Mouse (Mus musculus): ENCODE results near the gene Apoc1. TPM values are rescaled to one million over a fixed set of nuclear protein-coding genes. Genes with fewer than 3 reads are reported as not detected.
A peak's percentile ranks its signal among the peaks of the same experiment; 100 is the strongest.

Apoc1 gene
- polyA plus RNA-seq, 1 experiment from 2014 or later = 8.8 TPM

DNA sequence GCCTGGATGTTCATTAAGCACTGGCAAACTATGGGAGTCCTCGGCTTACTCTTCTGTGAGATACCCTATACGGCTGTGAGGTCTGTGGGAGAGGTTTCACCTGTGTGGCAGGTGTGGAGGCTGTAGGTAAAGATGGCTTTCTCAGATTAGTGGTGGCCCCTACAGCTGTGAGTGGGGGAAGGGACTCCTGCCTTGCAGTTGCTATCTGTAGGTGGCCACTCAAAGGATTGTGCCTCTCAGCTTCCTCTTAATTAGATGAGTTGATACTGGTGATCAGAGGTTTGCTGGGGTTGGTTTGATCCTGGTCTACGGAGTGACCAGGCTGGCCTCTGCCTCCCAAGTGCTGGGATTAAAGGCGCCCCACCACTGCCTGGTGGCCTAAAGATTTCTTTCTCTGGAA lies 12.0 kb upstream of the Apoc1 start:
- Histone ChIP-seq H3K9ac (no peak overlapping the region), H3K4me1 (peaks cover 26% of the 10 kb centered on the region), H3K4me3 (no peak overlapping the region), H3K9me3 (no peaks in the 10 kb centered on the region), H3K36me3 (peaks cover 78% of the 10 kb centered on the region), H3K27me3 (replicated peaks) (no peaks in the 10 kb centered on the region), H3K27ac (replicated peaks) (no peak overlapping the region), H3K4me2 (no peak overlapping the region)
- 83% methylated on average over 4 of the region's 4 CpGs for WGBS
- ATAC-seq (ENCODE audit: extremely low read depth, insufficient number of reproducible peaks, low FRiP score, low TSS enrichment) = no peak

DNA sequence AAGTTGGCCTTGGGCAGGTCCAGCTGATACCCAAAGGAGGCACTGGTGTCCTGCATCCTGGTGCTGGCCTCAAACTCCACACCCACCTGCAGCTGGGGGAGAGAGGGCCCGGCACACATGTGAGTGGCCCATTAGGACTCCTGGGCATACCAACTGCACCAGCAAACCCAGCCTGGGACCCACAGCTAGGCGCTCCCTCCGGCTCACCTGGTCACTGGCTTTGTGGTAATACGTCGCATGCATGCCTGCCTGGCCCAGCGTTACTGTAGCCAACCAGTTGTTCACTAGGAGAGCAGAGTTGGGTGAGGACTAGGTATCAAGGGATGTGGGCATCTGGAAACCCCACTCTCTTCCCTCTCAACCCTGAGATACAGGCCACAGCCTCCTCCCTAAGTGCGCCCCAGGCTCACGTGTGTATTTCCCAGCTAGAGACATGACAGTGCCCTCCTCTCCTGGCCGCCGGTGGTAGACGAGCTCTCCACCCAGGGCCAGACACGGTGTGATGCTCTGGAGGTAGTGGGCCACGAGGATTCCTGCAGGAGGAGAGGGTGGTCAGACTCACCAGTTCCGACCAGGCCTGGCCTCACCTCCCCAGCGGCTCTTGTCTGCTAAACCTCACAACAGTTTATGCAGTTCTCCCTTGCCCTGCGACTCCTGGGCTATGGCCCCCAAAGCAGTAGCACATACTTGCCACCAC lies 10.5 kb upstream of the Apoc1 start:
- no peaks in the 10 kb centered on the region for H3K9me3 ChIP-seq
- peaks cover 64% of the 10 kb centered on the region for H3K36me3 ChIP-seq
- no peak overlapping the region for H3K27ac ChIP-seq (replicated peaks)
- H3K4me1 ChIP-seq = peaks cover 41% of the 10 kb centered on the region
- H3K9ac ChIP-seq = peak overlapping the region; percentile 7; the same call in 1 of the 2 replicates
- no peak overlapping the region for H3K4me2 ChIP-seq
- WGBS = 86% methylated on average over 16 of the region's 16 CpGs
- H3K27me3 ChIP-seq (replicated peaks) = no peaks in the 10 kb centered on the region
- no peak overlapping the region for H3K4me3 ChIP-seq
- no peak for ATAC-seq (ENCODE audit: extremely low read depth, insufficient number of reproducible peaks, low FRiP score, low TSS enrichment)

DNA sequence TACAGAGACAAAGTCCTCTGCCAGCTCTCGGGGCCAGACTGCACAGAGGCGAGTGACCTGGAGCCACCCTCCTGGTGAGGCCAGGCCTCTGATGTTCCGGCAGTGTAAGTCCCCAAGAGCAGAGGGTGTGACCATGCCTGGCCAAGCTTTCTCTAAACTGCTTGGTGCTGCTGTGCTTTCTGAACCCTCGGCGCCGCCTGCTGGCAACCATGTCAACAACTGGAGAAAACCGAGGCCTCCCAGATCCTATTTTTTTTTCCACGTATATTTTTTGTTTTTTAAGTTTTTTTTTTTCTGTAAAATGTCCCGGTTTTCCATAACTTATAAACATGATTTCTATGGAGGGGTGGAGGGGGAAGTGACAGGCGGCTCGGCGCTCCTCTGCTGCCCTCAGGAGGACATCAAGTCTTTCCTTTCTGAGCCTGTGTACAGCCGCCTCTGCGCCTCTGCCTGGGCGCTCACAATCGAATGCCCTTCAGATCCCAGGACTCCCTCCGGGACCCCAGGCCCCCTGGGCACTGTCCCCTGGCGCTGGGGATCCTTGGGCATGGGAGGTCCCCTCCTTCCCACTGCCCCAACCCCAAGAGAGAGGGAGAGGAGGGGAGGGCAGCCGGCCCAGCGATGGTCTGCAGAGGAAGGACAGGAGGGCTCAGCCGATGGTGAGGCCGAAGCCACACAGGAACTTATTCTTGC lies 8.8 kb upstream of the Apoc1 start:
- Histone ChIP-seq H3K36me3 (peaks cover 59% of the 10 kb centered on the region), H3K9ac (peak overlapping the region; percentile 68), H3K4me1 (peaks cover 49% of the 10 kb centered on the region), H3K4me3 (no peak overlapping the region), H3K27me3 (replicated peaks) (no peaks in the 10 kb centered on the region), H3K9me3 (no peaks in the 10 kb centered on the region), H3K4me2 (peak overlapping the region; percentile 35), H3K27ac (replicated peaks) (peak overlapping the region; percentile 69)
- WGBS = 27% methylated on average over 22 of the region's 22 CpGs
- no peak; the same call in 1 of the 2 replicates for ATAC-seq (ENCODE audit: extremely low read depth, insufficient number of reproducible peaks, low FRiP score, low TSS enrichment)

DNA sequence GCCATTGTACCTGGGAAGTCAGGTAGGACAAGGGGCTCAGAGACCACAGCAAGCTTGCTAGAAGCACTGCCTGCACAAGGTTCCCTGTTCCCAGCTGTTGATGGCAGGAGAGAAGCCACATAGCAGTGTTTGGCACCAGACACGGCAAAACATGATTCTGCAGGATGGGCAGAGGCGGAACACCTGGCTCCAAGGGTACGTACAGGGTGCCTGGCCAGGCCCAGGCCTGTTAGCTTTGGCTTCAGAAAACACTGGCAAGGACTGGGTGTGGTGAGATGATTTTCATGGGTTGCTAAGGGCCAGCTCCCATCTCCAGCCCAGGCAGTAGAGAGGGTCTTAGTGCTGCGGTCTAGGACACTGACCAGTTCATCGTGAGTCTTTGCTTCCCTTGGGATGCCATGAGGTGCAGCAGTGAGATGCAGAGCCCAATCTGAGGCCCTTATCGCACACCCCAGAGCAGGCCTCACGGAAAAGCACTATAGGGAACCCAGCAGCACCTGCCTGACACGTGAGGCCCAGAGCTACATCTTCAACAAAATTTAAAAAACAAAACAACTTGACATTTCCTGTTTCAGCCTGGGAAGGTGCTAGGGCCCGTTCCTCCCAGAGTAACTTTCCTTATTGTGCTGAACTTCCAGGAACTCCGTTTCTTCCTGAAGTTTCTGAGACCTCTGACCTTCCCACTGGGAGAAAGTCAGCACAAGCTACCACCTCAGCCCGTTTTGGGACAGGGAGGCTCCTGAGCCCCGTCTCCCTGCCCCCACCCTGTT lies 8.0 kb upstream of the Apoc1 start:
- Histone ChIP-seq H3K4me1 (peaks cover 54% of the 10 kb centered on the region), H3K4me2 (peak overlapping the region; percentile 35), H3K27ac (replicated peaks) (peak overlapping the region; percentile 69), H3K9ac (peak overlapping the region; percentile 68; the same call in 1 of the 2 replicates), H3K4me3 (no peak overlapping the region), H3K27me3 (replicated peaks) (no peaks in the 10 kb centered on the region), H3K9me3 (no peaks in the 10 kb centered on the region), H3K36me3 (peaks cover 59% of the 10 kb centered on the region)
- ATAC-seq (ENCODE audit: extremely low read depth, insufficient number of reproducible peaks, low FRiP score, low TSS enrichment) = no peak; the same call in 1 of the 2 replicates
- WGBS = 49% methylated on average over 12 of the region's 12 CpGs

DNA sequence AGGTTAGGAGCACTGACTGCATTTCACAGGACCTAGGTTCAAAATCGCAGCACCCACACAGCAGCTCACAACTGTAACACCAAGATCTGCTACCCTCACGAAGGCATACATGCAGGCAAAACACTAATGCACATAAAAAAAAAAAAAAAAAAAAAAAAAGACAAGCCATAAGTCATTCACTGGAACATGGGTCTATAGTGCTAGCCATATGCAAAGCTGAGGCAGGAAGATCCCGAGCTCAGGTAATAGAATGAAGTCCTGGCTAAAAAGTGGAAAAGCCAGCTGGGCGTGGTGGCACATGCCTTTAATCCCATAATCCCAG lies 7.3 kb upstream of the Apoc1 start:
- peak overlapping the region; percentile 69 for H3K27ac ChIP-seq (replicated peaks)
- H3K4me2 ChIP-seq = 0 out of 2 replicates have a peak overlapping the region, but pooled peaks have one; percentile 75
- no peak overlapping the region for H3K4me3 ChIP-seq
- 72% methylated on average over 4 of the region's 4 CpGs for WGBS
- no peaks in the 10 kb centered on the region for H3K9me3 ChIP-seq
- H3K36me3 ChIP-seq = peaks cover 52% of the 10 kb centered on the region
- H3K9ac ChIP-seq = peak overlapping the region; percentile 80
- H3K4me1 ChIP-seq = peaks cover 59% of the 10 kb centered on the region
- ATAC-seq (ENCODE audit: extremely low read depth, insufficient number of reproducible peaks, low FRiP score, low TSS enrichment) = no peak
- H3K27me3 ChIP-seq (replicated peaks) = no peaks in the 10 kb centered on the region

DNA sequence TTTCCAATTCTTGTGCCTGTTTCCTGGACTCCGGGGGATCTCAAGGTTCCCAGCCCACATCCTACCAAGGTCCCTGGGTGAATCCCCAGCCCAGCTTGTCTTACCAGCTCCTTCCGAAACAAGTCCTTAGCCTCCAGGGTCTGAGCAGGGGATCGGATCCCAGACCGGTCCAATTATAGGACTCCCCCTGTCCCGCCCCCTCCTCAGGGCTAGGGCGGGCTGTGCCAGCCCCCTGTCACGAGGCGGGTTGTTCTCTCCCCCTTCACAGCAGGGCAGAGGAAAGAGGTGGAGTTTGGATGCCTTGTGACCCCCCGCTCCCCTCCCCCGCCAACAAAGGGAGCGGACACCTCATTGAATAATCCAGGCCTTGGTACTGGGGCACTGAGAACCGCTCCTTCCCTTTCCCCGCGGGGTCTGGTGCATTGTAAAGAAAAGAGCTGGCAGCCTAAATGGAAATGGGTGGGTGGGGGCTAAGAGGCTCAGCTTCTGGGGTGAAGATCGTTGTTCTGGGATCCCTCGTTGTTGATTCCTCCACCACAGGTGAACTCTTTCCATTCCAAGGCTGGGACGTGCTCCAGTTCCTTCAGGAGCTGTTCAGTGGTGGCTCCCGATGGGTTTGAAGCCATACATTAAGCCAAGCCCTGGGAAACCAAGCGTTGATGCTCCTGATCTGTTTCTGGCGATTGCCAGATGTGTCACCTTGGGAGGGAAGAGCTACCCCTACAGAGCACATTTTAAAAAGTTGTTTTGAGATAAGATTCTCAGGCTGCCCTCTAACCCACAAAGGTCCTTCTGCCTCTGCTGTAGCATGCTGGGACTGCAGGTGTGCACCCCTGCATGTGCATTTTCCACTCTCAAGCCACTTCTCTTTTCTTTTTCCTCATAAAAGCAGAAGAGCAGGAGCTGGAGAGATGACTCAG lies 6.7 kb upstream of the Apoc1 start, which contains the start of gene Apoe:
Gene Apoe (minus strand): TSS at position 282 of the 920 bp plus-strand sequence.
- Histone ChIP-seq H3K4me3 (peak within 1 kb of the TSS; percentile 55), H3K4me1 (peaks cover 62% of the 10 kb centered on the region), H3K36me3 (peaks cover 45% of the 10 kb centered on the region), H3K9ac (peak within 1 kb of the TSS; percentile 80), H3K27ac (replicated peaks) (peak within 1 kb of the TSS; percentile 69), H3K4me2 (peak within 1 kb of the TSS; percentile 75), H3K27me3 (replicated peaks) (no peaks in the 10 kb centered on the region), H3K9me3 (no peaks in the 10 kb centered on the region)
- WGBS = 2% methylated on average over 20 of the region's 20 CpGs
- peak; percentile 45; the same call in 1 of the 2 replicates for ATAC-seq (ENCODE audit: extremely low read depth, insufficient number of reproducible peaks, low FRiP score, low TSS enrichment)

DNA sequence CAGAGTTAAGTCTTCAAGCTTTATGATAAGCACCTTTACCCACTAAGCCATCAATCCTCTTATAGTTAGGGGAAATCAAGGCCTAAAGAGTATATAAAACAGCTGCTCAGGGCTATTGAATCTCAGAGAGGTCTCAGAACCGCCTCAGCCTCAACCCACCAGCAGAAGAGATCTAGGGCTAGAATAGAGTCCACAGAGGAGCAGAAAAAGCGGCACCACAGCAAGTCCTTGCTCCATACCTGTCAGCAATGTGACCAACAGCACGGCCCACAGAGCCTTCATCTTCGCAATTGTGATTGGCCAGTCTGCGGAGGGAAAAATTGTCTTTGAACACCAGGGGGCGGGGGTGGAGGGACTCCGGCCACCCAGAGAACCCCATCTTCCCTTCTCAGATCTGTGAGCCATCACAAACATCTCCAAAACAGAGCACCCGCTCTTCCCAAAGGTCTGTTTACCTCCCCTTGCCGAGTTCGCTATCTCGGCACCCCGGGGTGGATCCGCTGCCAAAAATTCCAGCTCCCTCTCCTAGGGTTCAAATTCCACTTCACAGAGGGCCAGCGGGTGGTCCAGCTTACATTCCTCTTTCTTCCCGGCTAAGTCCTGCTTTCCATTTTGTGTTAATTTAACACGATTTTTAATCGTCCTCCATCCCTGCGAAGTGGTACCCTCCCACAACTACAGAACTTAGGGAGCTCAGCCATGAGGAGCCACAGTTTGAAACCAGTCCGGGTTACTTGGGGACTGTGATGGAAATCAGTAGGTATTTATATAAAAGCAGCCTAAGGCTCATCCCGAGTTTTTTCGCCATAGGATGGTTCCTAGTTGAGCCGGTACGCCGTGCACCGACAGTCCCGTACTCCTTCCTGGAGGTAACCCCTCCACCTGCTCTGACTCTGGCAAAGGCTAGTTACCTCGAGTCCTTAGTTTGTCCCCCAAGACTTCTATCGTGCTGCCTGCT lies 5.8 kb upstream of the Apoc1 start:
- 2% methylated on average over 28 of the region's 28 CpGs for WGBS
- H3K27ac ChIP-seq (replicated peaks) = peak overlapping the region; percentile 69
- H3K4me2 ChIP-seq = peak overlapping the region; percentile 75
- peak overlapping the region; percentile 80 for H3K9ac ChIP-seq
- peak overlapping the region; percentile 55 for H3K4me3 ChIP-seq
- H3K4me1 ChIP-seq = peaks cover 71% of the 10 kb centered on the region
- ATAC-seq (ENCODE audit: extremely low read depth, insufficient number of reproducible peaks, low FRiP score, low TSS enrichment) = no peak
- peaks cover 36% of the 10 kb centered on the region for H3K36me3 ChIP-seq
- no peaks in the 10 kb centered on the region for H3K9me3 ChIP-seq
- no peaks in the 10 kb centered on the region for H3K27me3 ChIP-seq (replicated peaks)

DNA sequence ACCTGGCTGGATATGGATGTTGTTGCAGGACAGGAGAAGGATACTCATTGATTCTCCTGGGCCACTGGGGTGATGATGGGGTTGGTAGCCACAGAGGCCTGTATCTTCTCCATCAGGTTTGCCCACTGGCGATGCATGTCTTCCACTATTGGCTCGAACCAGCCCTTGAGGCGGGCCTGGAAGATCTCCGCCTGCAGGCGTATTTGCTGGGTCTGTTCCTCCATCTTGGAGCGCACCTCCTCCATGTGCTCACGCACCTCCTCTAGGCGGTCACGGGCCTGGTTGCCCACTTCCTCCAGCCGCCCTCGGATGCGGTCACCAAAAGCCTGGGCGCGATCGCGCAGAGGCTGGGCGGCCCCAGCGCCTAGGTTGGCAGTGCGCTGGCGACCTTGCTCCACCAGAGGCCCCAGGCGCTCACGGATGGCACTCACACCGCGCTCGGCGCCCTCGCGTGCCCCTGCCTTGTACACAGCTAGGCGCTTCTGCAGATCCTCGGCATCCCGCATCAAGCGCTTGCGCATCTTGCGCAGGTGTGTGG lies 3.9 kb upstream of the Apoc1 start:
- H3K36me3 ChIP-seq = peaks cover 18% of the 10 kb centered on the region
- peak overlapping the region; percentile 75; the same call in 1 of the 2 replicates for H3K4me2 ChIP-seq
- H3K9ac ChIP-seq = no peak overlapping the region
- H3K27me3 ChIP-seq (replicated peaks) = no peaks in the 10 kb centered on the region
- H3K9me3 ChIP-seq = no peaks in the 10 kb centered on the region
- peak overlapping the region; percentile 55; the same call in 1 of the 2 replicates for H3K4me3 ChIP-seq
- peaks cover 84% of the 10 kb centered on the region for H3K4me1 ChIP-seq
- WGBS = 86% methylated on average over 34 of the region's 34 CpGs
- peak overlapping the region; percentile 92 for H3K27ac ChIP-seq (replicated peaks)
- no peak for ATAC-seq (ENCODE audit: extremely low read depth, insufficient number of reproducible peaks, low FRiP score, low TSS enrichment)

DNA sequence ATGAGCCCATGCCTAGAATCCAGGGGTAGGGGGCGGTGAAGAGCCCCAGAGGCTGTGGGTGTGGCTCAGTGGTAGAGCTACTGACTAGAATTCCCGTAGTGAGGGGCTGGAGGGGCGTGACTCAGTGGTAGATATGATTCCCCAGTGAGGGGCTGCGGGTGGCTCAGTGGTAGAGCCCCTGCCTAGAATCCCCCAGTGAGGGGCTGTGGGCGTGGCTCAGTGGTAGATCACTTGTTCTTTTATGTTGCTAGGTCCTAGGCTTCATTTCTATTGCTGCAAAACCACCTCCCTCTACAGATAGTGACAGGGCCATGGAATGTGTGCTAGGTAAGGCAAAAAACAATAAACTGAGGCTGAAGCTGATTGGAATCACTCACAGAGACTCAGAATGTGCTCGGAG lies 3.4 kb upstream of the Apoc1 start:
- Histone ChIP-seq H3K9ac (no peak overlapping the region), H3K4me1 (peaks cover 81% of the 10 kb centered on the region), H3K4me3 (no peak overlapping the region), H3K9me3 (no peaks in the 10 kb centered on the region), H3K27ac (replicated peaks) (peak overlapping the region; percentile 92), H3K36me3 (peaks cover 17% of the 10 kb centered on the region), H3K27me3 (replicated peaks) (no peaks in the 10 kb centered on the region), H3K4me2 (no peak overlapping the region)
- WGBS = 68% methylated on average over 6 of the region's 6 CpGs
- ATAC-seq (ENCODE audit: extremely low read depth, insufficient number of reproducible peaks, low FRiP score, low TSS enrichment) = no peak

Data from heart, embryonic 13.5 days (tissue).